Mouse (Mus musculus) stomach, embryonic 15.5 days (tissue): ENCODE results near the gene Pin1rt1. TPM values are rescaled to one million over a fixed set of nuclear protein-coding genes. Genes with fewer than 3 reads are reported as not detected.
A peak's percentile ranks its signal among the peaks of the same experiment; 100 is the strongest.

ENCODE experiments used
- ATAC-seq: fragments of 200-750 bp; cut with Nextera tagmentation; 2 replicates; pipeline ENCODE4 v1.8.0; 2017; ENCODE audit warnings: low read depth, moderate number of reproducible peaks, moderate TSS enrichment; ENCODE audit not compliant: insufficient read depth, low FRiP score
- H3K27ac ChIP-seq: fragments of 300-500 bp; sonication (generic); 2 replicates; pipeline ENCODE4 v1.5.1; 2015; ENCODE audit warnings: mild to moderate bottlenecking, inconsistent platforms
- H3K27me3 ChIP-seq: fragments of 300-500 bp; sonication (generic); replicated peaks from 2 replicates; pipeline ENCODE4 v1.6.1; 2015; ENCODE audit warnings: inconsistent platforms
- H3K36me3 ChIP-seq: fragments of 300-500 bp; sonication (generic); 2 replicates; pipeline ENCODE4 v1.6.1; 2015; ENCODE audit warnings: inconsistent platforms
- H3K4me1 ChIP-seq: fragments of 300-500 bp; sonication (generic); 2 replicates; pipeline ENCODE4 v1.6.1; 2015; ENCODE audit warnings: inconsistent platforms
- H3K4me2 ChIP-seq: fragments of 300-500 bp; sonication (generic); 2 replicates; pipeline ENCODE4 v1.6.1; 2015; ENCODE audit warnings: mild to moderate bottlenecking, inconsistent platforms
- H3K4me3 ChIP-seq: fragments of 300-500 bp; sonication (generic); replicated peaks from 2 replicates; pipeline ENCODE4 v1.5.1; 2015; ENCODE audit warnings: inconsistent platforms
- H3K9ac ChIP-seq: fragments of 300-500 bp; sonication (generic); 2 replicates; pipeline ENCODE4 v1.6.1; 2015; ENCODE audit warnings: inconsistent platforms
- H3K9me3 ChIP-seq: fragments of 300-500 bp; sonication (generic); 2 replicates; pipeline ENCODE4 v1.6.1; 2016; ENCODE audit warnings: inconsistent platforms
- WGBS: fragments of 180-500 bp; shearing (Covaris S2); methylation state at CpG from one replicate; pipeline ENCODE4 v1.1.7; 2015; 5-methylcytosine and 5-hydroxymethylcytosine counted together
- polyA plus RNA-seq: library from polyadenylated mRNA; unstranded; fragments of >200 nt; fragmentation: Nextera tagmentation; extraction: Ambion mirVana; gene quantifications from 2 replicates; pipeline ENCODE4 v1.2.1, GENCODE M21; 2015

Gene Pin1rt1
- polyA plus RNA-seq, 1 experiment from 2014 or later = not detected

DNA sequence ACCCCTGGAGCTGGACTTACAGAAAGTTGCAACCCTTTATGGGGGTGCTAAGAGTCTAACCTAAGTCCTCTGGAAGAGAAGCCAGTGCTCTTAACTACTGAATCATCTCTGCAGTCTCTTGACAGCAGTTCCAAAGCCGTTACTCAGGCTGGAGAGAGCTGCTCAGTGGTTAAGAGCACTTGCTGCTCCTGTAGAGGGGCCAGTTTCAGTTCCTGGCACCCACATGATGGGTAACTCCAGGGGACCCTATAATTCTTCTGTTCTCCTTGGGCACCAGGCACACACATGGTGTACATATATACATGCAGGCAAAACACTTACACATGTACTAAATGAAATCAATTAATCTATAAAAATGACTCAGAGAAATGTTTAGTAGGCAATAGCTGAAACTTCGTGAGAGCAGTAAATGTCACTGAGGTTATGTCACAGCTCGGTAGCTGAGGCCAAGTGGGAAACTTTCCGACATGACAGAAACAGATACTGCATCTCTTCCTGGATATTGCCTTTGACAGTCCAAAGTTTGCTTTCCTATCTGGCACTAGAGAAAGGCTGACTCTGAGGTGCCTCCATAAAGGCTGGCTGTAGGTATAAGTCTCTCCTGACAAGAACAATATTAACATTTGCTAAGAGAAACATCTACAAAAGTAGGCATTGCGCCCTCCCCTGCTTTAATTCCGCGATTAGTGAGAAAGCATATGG lies 24.2 kb upstream of the Pin1rt1 start:
- WGBS = 52% methylated on average over 7 of the region's 7 CpGs
- H3K4me2 ChIP-seq = peak overlapping the region; percentile 76; the same call in 1 of the 2 replicates
- ATAC-seq = no peak
- no peaks in the 10 kb centered on the region for H3K27me3 ChIP-seq
- no peak overlapping the region for H3K27ac ChIP-seq
- no peaks in the 10 kb centered on the region for H3K36me3 ChIP-seq
- H3K4me3 ChIP-seq = no peak overlapping the region
- H3K9ac ChIP-seq = no peak overlapping the region
- no peaks in the 10 kb centered on the region for H3K9me3 ChIP-seq
- H3K4me1 ChIP-seq = 0 out of 2 replicates have a peak, but pooled peaks cover 10% of the 10 kb centered on the region

DNA sequence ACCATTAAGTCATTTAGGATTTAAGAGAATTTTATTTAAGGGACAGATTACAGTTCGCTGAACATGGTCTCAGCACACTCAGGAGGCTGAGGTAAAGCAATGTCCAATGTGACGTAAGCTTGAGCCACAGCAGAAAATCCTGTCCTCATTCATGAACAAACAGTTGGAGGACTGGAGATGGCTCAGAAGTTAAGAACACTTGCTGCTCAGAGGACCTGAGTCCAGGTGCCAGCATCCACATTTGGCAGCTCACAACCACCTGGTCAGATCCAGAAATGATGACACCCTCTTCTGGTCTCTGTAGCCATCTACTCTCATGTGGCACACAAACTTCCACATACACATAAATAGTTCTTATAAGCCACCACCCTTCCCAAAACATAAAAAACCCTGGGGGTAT lies 23.5 kb upstream of the Pin1rt1 start:
- H3K27me3 ChIP-seq = no peaks in the 10 kb centered on the region
- no peak overlapping the region for H3K4me2 ChIP-seq
- H3K9me3 ChIP-seq = no peaks in the 10 kb centered on the region
- no peak for ATAC-seq
- 91% methylated on average over 2 of the region's 2 CpGs for WGBS
- no peaks in the 10 kb centered on the region for H3K36me3 ChIP-seq
- no peak overlapping the region for H3K4me3 ChIP-seq
- H3K27ac ChIP-seq = no peak overlapping the region
- H3K4me1 ChIP-seq = 0 out of 2 replicates have a peak, but pooled peaks cover 10% of the 10 kb centered on the region
- H3K9ac ChIP-seq = no peak overlapping the region

DNA sequence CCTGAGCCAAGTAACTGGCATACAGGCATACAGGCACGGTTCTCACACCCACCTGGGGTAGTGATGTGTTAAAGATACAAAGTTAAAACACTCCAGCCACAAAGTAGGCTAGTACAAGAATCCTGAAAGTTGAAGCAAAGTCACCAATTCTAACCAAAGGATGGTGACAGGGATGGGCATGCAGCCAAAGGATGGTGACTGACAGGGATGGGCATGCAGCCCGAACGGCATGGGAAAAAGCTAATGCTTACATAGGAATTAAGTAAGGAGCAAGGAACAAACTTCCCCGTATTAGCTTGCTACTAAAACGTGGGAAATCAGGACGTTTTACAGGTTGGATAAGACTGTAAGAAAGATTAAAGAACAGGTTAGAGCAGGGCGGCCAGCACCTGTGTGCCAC lies 20.1 kb upstream of the Pin1rt1 start:
- no peak for ATAC-seq

DNA sequence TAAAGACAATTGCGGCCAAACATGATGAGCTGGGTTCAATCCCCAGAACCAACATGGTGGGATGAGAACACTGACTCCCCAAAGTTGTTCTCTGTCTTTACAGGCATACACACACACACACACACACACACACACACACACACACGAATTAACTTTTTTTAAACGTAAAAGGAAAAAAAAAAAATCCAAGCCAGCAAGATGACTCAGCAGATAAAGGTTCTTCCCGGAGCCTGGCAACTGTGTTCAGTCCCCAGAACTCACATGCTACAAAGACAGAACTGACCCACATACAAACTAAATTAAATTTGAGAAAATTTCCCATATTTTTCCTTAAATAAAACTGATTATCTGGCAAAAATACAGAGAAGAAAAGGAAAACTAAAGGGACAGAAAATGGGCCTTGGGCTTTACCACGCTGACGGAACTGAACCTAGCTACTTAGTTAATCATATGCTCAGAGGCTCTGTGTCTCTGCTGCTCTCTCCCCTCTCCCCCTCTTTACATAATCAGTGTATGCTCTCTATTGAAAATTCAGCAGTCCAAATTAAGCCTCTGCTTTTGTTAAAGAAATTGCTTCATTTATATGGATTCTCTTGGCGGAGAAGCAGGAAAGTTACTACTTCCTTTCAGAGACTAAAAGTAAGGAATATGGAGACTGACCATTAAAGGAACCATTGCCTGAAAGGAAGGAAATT lies 16.5 kb upstream of the Pin1rt1 start:
- H3K4me1 ChIP-seq = no peaks in the 10 kb centered on the region
- H3K27me3 ChIP-seq = no peaks in the 10 kb centered on the region
- no peaks in the 10 kb centered on the region for H3K36me3 ChIP-seq
- 64% methylated on average over 7 of the region's 7 CpGs for WGBS
- H3K4me2 ChIP-seq = no peak overlapping the region
- H3K4me3 ChIP-seq = no peak overlapping the region
- H3K27ac ChIP-seq = no peak overlapping the region
- no peaks in the 10 kb centered on the region for H3K9me3 ChIP-seq
- ATAC-seq = no peak
- no peak overlapping the region for H3K9ac ChIP-seq

More for the DNA sequence above, 20.1 kb upstream of the Pin1rt1 start:
- H3K9me3 ChIP-seq = no peaks in the 10 kb centered on the region
- no peaks in the 10 kb centered on the region for H3K36me3 ChIP-seq
- 0 out of 2 replicates have a peak, but pooled peaks cover 3% of the 10 kb centered on the region for H3K4me1 ChIP-seq
- no peak overlapping the region for H3K4me2 ChIP-seq
- H3K9ac ChIP-seq = no peak overlapping the region
- no peak overlapping the region for H3K4me3 ChIP-seq
- WGBS = 59% methylated on average over 7 of the region's 7 CpGs
- H3K27me3 ChIP-seq = no peaks in the 10 kb centered on the region
- H3K27ac ChIP-seq = no peak overlapping the region

DNA sequence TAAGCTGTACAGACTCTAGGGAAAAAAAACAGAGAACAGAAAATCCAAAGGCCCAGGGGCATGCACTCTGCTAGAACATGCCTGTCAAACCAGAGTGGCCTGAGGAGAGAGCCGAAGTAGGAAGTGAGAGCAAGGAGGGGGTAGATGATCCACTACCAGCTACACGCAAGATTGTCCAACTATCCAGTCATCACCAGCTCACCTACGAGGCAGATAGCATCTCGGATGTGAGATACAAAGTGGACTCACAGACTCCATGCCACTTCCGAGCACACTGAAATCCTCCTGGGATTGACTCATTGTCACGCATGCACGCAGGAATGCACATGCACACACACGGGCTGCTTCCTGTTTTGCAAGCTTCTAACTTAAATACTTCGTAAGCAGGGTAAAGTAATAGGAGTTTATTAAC lies 15.9 kb upstream of the Pin1rt1 start:
- Histone ChIP-seq H3K27ac (no peak overlapping the region), H3K36me3 (no peaks in the 10 kb centered on the region), H3K4me1 (no peaks in the 10 kb centered on the region), H3K4me2 (no peak overlapping the region), H3K4me3 (no peak overlapping the region), H3K27me3 (no peaks in the 10 kb centered on the region), H3K9ac (no peak overlapping the region), H3K9me3 (no peaks in the 10 kb centered on the region)
- 71% methylated on average over 9 of the region's 9 CpGs for WGBS
- ATAC-seq = no peak

DNA sequence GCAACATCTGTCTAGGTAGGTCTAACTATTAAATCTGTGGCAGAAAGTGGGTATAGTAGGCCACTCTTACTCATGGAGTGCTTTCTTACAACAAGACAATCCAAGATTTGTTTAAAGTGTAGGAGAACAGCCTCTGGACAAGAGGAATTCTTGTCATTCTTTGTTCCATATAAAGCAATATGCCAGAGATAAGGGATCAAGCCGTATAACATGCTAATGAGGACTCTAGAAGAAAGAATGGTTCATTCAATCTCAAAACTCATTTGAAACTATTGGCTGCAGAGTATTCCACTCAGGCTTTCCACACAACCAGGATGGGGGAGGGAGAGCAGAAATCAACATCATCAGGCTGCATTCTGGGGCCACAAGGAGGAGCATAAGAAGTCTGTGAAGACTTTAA lies 11.2 kb upstream of the Pin1rt1 start:
- Histone ChIP-seq H3K27me3 (no peaks in the 10 kb centered on the region), H3K4me3 (no peak overlapping the region), H3K9me3 (no peaks in the 10 kb centered on the region), H3K36me3 (no peaks in the 10 kb centered on the region), H3K4me1 (no peaks in the 10 kb centered on the region), H3K4me2 (no peak overlapping the region), H3K9ac (no peak overlapping the region), H3K27ac (no peak overlapping the region)
- 66% methylated on average over 1 of the region's 1 CpGs for WGBS
- ATAC-seq = no peak

DNA sequence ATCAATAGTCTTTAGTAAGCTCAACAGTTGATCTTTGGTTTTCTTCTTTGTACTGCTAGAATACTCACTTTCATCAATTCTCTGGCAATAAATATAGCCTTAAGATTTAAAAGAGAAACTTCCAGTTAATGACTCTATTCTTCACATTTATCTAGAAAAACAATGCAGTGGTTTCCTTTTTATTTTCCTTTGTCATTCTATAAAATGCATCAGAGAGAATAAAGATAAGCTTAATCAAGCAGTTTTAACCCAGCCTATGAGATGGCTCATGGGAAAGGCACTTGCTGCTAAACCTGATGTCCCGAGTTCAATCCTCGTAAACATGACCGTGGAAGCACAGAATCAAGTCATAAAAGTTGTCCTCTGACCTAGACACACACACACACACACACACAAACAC lies 5.8 kb upstream of the Pin1rt1 start:
- ATAC-seq = no peak
- no peak overlapping the region for H3K4me2 ChIP-seq
- no peak overlapping the region for H3K9ac ChIP-seq
- H3K27me3 ChIP-seq = no peaks in the 10 kb centered on the region
- H3K27ac ChIP-seq = no peak overlapping the region
- H3K9me3 ChIP-seq = no peaks in the 10 kb centered on the region
- no peaks in the 10 kb centered on the region for H3K36me3 ChIP-seq
- no peaks in the 10 kb centered on the region for H3K4me1 ChIP-seq
- 81% methylated on average over 3 of the region's 3 CpGs for WGBS
- H3K4me3 ChIP-seq = no peak overlapping the region

DNA sequence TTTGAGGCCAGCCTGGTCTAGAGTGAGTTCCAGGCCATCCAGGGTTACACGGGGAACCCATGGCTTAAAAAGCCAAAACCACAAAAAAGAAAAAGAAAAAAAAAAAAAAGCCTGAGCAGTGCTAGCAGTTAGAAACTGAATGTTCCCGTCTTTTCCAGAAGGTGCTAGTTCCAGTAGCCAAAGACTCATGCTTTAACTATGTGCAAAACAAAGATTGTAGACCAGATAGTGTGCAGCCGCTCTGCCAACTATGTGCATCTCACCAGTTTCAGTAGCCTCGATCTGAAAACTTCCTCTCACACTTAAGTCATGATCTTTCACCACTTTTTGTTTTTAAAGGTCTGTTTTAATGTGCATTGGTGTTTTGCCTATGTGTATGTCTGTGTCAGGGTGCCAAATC lies 1.6 kb upstream of the Pin1rt1 start:
- Histone ChIP-seq H3K27ac (no peak overlapping the region), H3K4me3 (no peak overlapping the region), H3K9ac (no peak overlapping the region), H3K4me1 (no peaks in the 10 kb centered on the region), H3K36me3 (no peaks in the 10 kb centered on the region), H3K9me3 (no peaks in the 10 kb centered on the region), H3K27me3 (no peaks in the 10 kb centered on the region), H3K4me2 (no peak overlapping the region)
- WGBS = 75% methylated on average over 4 of the region's 4 CpGs
- ATAC-seq = no peak

DNA sequence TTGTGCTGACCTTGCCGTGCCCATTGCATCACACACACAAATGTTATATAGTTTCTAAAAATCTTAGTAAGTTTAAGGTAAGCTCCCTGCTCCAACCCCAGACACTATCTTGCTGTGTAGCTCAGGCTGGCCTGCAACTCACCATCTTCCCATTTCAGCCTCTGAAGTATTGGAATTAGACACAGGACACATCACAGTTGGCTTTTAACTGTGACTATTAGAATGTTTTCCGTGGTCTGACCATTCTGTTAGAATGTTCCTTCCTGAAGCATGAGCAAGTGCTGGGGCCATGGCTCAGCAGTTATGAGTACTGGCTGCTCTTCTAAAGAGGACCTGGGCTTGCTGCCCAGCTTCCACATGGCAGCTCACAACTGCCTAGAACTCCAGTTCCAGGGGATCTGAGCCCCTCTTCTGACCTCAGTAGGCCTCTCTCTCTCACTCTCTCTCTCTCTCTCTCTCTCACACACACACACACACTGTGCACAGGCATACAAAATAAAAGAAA lies 1.1 kb upstream of the Pin1rt1 start:
- Histone ChIP-seq H3K36me3 (no peaks in the 10 kb centered on the region), H3K9ac (no peak overlapping the region), H3K9me3 (no peaks in the 10 kb centered on the region), H3K4me3 (no peak overlapping the region), H3K4me2 (no peak overlapping the region), H3K4me1 (no peaks in the 10 kb centered on the region), H3K27me3 (no peaks in the 10 kb centered on the region), H3K27ac (no peak overlapping the region)
- 81% methylated on average over 2 of the region's 2 CpGs for WGBS
- ATAC-seq = no peak

DNA sequence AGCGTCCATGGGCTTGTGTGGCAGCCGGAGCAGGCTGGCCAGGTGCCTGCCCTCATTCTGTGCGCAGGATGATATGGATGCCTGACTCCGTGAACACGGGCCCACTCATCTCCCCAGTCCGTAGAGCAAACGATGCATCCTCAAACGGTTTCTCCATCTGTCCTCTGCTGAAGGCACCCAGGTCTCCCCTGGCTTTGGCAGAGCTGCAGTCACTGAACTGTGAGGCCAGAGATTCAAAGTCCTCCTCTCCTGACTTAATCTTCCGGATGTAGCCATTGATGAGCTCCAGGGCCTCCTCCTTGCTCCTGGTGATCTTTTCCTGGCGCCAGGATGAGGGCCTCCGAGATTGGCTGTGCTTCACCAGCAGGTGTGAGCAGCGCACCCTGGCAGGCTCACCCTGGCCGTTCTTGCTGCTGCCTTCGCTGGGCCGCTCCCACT lies 1.9 kb downstream of the Pin1rt1 start:
- Histone ChIP-seq H3K36me3 (no peaks in the 10 kb centered on the region), H3K4me1 (0 out of 2 replicates have a peak, but pooled peaks cover 4% of the 10 kb centered on the region), H3K9ac (no peak overlapping the region), H3K27ac (no peak overlapping the region), H3K27me3 (no peaks in the 10 kb centered on the region), H3K9me3 (no peaks in the 10 kb centered on the region), H3K4me2 (no peak overlapping the region), H3K4me3 (no peak overlapping the region)
- WGBS = 47% methylated on average over 15 of the region's 15 CpGs
- ATAC-seq = no peak

DNA sequence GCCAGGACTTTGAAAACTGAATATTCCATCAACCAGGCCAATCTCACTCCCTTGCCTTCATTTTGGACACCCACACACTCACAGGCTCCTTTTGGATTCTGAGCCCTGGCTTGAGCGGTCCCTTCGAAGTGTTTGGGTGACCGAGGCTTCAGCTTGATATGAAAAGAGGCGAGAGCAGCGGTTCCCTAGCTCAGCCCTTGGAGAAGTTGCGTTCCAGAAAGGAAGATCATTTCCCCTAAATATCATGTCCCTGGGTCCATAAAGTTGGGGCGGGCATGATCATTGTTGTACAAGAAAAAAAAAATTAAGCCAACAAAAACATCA lies 3.7 kb downstream of the Pin1rt1 start:
- Histone ChIP-seq H3K27ac (peak overlapping the region; percentile 74; the same call in 1 of the 2 replicates), H3K4me3 (peak overlapping the region; percentile 87), H3K27me3 (no peaks in the 10 kb centered on the region), H3K9me3 (no peaks in the 10 kb centered on the region), H3K36me3 (no peaks in the 10 kb centered on the region), H3K4me1 (0 out of 2 replicates have a peak, but pooled peaks cover 4% of the 10 kb centered on the region), H3K9ac (peak overlapping the region; percentile 78; the same call in 1 of the 2 replicates), H3K4me2 (peak overlapping the region; percentile 83)
- ATAC-seq = no peak
- 2% methylated on average over 7 of the region's 7 CpGs for WGBS
